Mouse (Mus musculus): ENCODE results near the gene Hist1h3b. TPM values are rescaled to one million over a fixed set of nuclear protein-coding genes. Genes with fewer than 3 reads are reported as not detected.
"Not testable (repeated sequence)": the region's sequence is repeated elsewhere in the genome, so short reads cannot be mapped to it uniquely, and the experiment has no call there.

Hist1h3b gene
- polyA plus RNA-seq, 1 experiment from 2014 or later: 3.5 TPM

DNA sequence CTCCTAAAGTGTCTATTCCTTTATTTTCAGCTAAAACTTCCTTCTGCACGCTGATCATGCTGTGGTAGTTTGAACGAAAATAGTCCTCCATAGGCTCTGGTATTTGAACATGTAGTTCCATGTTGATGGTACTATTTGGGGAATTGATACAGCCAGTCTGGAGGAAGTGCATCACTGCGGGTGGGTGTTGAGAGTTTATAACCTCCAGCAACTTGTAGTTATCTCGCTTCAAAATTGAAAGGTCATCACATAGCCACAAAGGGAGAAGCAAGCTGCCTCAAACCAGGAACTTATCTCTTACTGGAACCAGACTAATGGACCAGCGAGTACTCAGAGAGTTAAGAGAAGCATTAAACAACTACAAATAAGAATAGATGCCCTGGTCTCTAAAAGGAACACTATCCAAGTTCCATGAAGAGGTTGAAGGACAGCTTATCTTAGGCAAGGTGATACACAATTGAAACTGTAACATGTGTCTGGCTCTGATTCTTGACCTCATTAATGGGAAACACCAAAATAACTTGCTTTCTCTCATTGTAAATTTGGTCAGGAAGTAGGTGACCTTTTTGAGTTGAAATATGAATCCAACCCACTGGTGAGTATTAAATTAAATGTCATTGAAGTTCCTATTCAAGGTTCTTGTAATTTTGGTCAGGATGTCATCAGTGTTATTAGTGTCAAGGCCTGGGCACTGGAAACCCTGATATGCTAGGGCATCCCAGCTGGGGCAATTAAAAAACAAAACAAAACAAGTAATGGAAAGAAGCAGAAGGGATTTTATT is 35.6 kb upstream of the Hist1h3b start:
- no peak overlapping the region for H3K4me3 ChIP-seq (replicated peaks; ENCODE audit: low read depth, low read length)
- no peak overlapping the region for H3K27ac ChIP-seq (replicated peaks; ENCODE audit: low read depth, low read length)
- no peaks in the 10 kb centered on the region for H3K9me3 ChIP-seq (ENCODE audit: control insufficient read depth, low read length)
- H3K27me3 ChIP-seq (ENCODE audit: control insufficient read depth, insufficient read depth, low read length): no peaks in the 10 kb centered on the region
- no peaks in the 10 kb centered on the region for H3K36me3 ChIP-seq (ENCODE audit: control insufficient read depth, insufficient read depth, low read length)
- no peaks in the 10 kb centered on the region for H3K4me1 ChIP-seq (ENCODE audit: control insufficient read depth, insufficient read depth, low read length)
- no peak overlapping the region for H3K4me2 ChIP-seq (ENCODE audit: low read length)
- ATAC-seq (ENCODE audit: low FRiP score, low TSS enrichment) (no peak), DNase-seq (no peak)
- no peak overlapping the region for H3K9ac ChIP-seq (replicated peaks; ENCODE audit: low read length)
- WGBS: 86% methylated on average over 5 of the region's 5 CpGs

DNA sequence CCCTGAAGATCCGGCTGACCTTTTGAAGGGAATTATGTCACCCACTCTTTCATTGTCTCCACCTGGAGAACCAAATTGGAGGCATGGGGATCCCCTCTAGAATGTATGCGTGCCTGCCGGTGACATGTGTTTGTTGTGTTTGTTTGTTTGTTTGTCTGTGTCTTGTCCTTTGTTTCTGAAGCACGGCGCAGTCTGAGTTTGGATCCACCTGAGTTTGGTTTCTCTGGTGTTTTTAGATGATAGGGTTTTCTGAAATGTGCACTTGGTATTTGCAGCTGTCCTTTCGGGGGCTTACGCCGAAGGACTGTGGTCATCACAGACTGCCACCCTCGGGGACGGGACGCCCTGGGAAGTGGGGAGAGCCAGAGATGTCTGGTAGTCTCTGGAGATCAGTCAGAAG is 34.9 kb upstream of the Hist1h3b start:
- Histone ChIP-seq H3K27ac (replicated peaks; ENCODE audit: low read depth, low read length) (no peak overlapping the region), H3K36me3 (ENCODE audit: control insufficient read depth, insufficient read depth, low read length) (no peaks in the 10 kb centered on the region), H3K4me1 (ENCODE audit: control insufficient read depth, insufficient read depth, low read length) (no peaks in the 10 kb centered on the region), H3K9ac (replicated peaks; ENCODE audit: low read length) (no peak overlapping the region), H3K4me2 (ENCODE audit: low read length) (no peak overlapping the region), H3K9me3 (ENCODE audit: control insufficient read depth, low read length) (no peaks in the 10 kb centered on the region), H3K4me3 (replicated peaks; ENCODE audit: low read depth, low read length) (no peak overlapping the region), H3K27me3 (ENCODE audit: control insufficient read depth, insufficient read depth, low read length) (no peaks in the 10 kb centered on the region)
- no peak for DNase-seq
- no peak for ATAC-seq (ENCODE audit: low FRiP score, low TSS enrichment)
- WGBS: 63% methylated on average over 11 of the region's 11 CpGs

DNA sequence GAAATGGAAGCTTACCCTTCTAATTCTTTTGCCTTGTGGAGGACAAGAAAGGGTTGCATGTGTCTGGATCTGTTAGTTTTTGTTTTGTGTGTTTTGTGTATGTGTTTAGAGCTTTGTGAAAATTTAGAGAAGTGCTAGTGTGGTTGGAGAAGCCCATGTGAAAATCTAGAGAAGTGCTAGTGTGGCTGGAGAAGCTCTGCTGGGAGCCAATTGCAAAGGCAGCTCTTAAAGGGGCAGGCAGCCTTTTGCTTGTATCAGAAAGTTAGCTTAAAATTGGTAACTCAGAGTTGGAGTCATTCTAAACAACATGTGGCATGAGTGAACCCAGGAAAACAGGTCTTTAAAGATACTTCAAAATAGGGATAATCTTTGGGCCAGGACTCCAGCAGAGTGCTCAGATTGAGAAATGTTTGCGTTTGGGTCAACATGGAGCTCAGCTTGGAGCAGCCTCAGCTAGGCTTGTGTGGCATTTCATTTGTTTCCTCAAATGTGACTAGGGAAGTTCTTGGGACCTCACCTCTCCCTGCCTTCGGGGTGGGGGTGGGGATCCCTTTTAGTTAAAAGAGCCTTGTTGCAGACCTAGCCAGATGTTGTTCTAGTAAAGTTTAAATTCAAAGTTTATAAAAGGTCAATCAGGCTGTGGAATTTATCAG is 34.3 kb upstream of the Hist1h3b start:
- not testable (repeated sequence) for H3K4me1 ChIP-seq (ENCODE audit: control insufficient read depth, insufficient read depth, low read length); H3K27ac ChIP-seq (replicated peaks; ENCODE audit: low read depth, low read length); H3K36me3 ChIP-seq (ENCODE audit: control insufficient read depth, insufficient read depth, low read length); H3K4me2 ChIP-seq (ENCODE audit: low read length); H3K4me3 ChIP-seq (replicated peaks; ENCODE audit: low read depth, low read length); DNase-seq; H3K9me3 ChIP-seq (ENCODE audit: control insufficient read depth, low read length); H3K9ac ChIP-seq (replicated peaks; ENCODE audit: low read length); ATAC-seq (ENCODE audit: low FRiP score, low TSS enrichment); H3K27me3 ChIP-seq (ENCODE audit: control insufficient read depth, insufficient read depth, low read length)
- 25% methylated on average over 2 of the region's 2 CpGs for WGBS

GRCm38 (mm10) chr13:23724239-23724638 is 27.8 kb upstream of the Hist1h3b start:
- Histone ChIP-seq H3K4me2 (ENCODE audit: low read length) (no peak overlapping the region), H3K27ac (replicated peaks; ENCODE audit: low read depth, low read length) (no peak overlapping the region), H3K36me3 (ENCODE audit: control insufficient read depth, insufficient read depth, low read length) (no peaks in the 10 kb centered on the region), H3K4me3 (replicated peaks; ENCODE audit: low read depth, low read length) (no peak overlapping the region), H3K9me3 (ENCODE audit: control insufficient read depth, low read length) (no peaks in the 10 kb centered on the region), H3K4me1 (ENCODE audit: control insufficient read depth, insufficient read depth, low read length) (no peaks in the 10 kb centered on the region), H3K9ac (replicated peaks; ENCODE audit: low read length) (no peak overlapping the region), H3K27me3 (ENCODE audit: control insufficient read depth, insufficient read depth, low read length) (no peaks in the 10 kb centered on the region)
- WGBS: 79% methylated on average over 4 of the region's 4 CpGs
- DNase-seq: no peak
- no peak for ATAC-seq (ENCODE audit: low FRiP score, low TSS enrichment)

GRCm38 (mm10) chr13:23725213-23725612 is 26.9 kb upstream of the Hist1h3b start:
- ATAC-seq (ENCODE audit: low FRiP score, low TSS enrichment): no peak
- Histone ChIP-seq H3K4me3 (replicated peaks; ENCODE audit: low read depth, low read length) (no peak overlapping the region), H3K36me3 (ENCODE audit: control insufficient read depth, insufficient read depth, low read length) (no peaks in the 10 kb centered on the region), H3K27me3 (ENCODE audit: control insufficient read depth, insufficient read depth, low read length) (no peaks in the 10 kb centered on the region), H3K9me3 (ENCODE audit: control insufficient read depth, low read length) (no peaks in the 10 kb centered on the region), H3K4me1 (ENCODE audit: control insufficient read depth, insufficient read depth, low read length) (no peaks in the 10 kb centered on the region), H3K4me2 (ENCODE audit: low read length) (no peak overlapping the region), H3K9ac (replicated peaks; ENCODE audit: low read length) (no peak overlapping the region), H3K27ac (replicated peaks; ENCODE audit: low read depth, low read length) (no peak overlapping the region)
- no peak for DNase-seq
- 33% methylated on average over 1 of the region's 1 CpGs for WGBS

GRCm38 (mm10) chr13:23728472-23729191 is 23.4 kb upstream of the Hist1h3b start:
- H3K27ac ChIP-seq (replicated peaks; ENCODE audit: low read depth, low read length): no peak overlapping the region
- DNase-seq: no peak
- no peaks in the 10 kb centered on the region for H3K4me1 ChIP-seq (ENCODE audit: control insufficient read depth, insufficient read depth, low read length)
- no peaks in the 10 kb centered on the region for H3K9me3 ChIP-seq (ENCODE audit: control insufficient read depth, low read length)
- 86% methylated on average over 18 of the region's 18 CpGs for WGBS
- H3K4me3 ChIP-seq (replicated peaks; ENCODE audit: low read depth, low read length): no peak overlapping the region
- no peak overlapping the region for H3K4me2 ChIP-seq (ENCODE audit: low read length)
- H3K36me3 ChIP-seq (ENCODE audit: control insufficient read depth, insufficient read depth, low read length): no peaks in the 10 kb centered on the region
- no peak overlapping the region for H3K9ac ChIP-seq (replicated peaks; ENCODE audit: low read length)
- ATAC-seq (ENCODE audit: low FRiP score, low TSS enrichment): no peak
- no peaks in the 10 kb centered on the region for H3K27me3 ChIP-seq (ENCODE audit: control insufficient read depth, insufficient read depth, low read length)

DNA sequence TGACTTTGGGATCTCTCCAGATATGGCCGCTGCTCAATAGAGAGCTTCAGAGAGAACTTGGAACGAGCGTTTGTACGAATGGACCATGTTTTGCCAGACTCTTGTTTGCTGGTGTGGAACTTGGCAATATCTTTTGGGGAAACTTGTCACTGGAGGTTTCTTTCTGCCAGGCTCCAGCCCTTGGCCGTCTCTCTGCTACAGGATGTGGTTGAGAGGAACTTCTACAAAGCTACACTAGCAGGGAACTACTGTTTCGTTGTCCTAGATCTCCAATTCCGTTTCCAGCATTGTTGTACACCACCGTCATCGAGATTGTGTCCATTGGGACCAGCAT is 22.9 kb upstream of the Hist1h3b start:
- H3K9me3 ChIP-seq (ENCODE audit: control insufficient read depth, low read length): no peaks in the 10 kb centered on the region
- H3K4me2 ChIP-seq (ENCODE audit: low read length): no peak overlapping the region
- H3K27ac ChIP-seq (replicated peaks; ENCODE audit: low read depth, low read length): no peak overlapping the region
- no peak overlapping the region for H3K9ac ChIP-seq (replicated peaks; ENCODE audit: low read length)
- 96% methylated on average over 9 of the region's 9 CpGs for WGBS
- H3K27me3 ChIP-seq (ENCODE audit: control insufficient read depth, insufficient read depth, low read length): no peaks in the 10 kb centered on the region
- no peaks in the 10 kb centered on the region for H3K36me3 ChIP-seq (ENCODE audit: control insufficient read depth, insufficient read depth, low read length)
- H3K4me1 ChIP-seq (ENCODE audit: control insufficient read depth, insufficient read depth, low read length): no peaks in the 10 kb centered on the region
- H3K4me3 ChIP-seq (replicated peaks; ENCODE audit: low read depth, low read length): no peak overlapping the region
- no peak for DNase-seq
- no peak for ATAC-seq (ENCODE audit: low FRiP score, low TSS enrichment)

GRCm38 (mm10) chr13:23729706-23730105 is 22.4 kb upstream of the Hist1h3b start:
- Histone ChIP-seq H3K4me1 (ENCODE audit: control insufficient read depth, insufficient read depth, low read length) (no peaks in the 10 kb centered on the region), H3K4me3 (replicated peaks; ENCODE audit: low read depth, low read length) (no peak overlapping the region), H3K9me3 (ENCODE audit: control insufficient read depth, low read length) (no peaks in the 10 kb centered on the region), H3K27ac (replicated peaks; ENCODE audit: low read depth, low read length) (no peak overlapping the region), H3K9ac (replicated peaks; ENCODE audit: low read length) (no peak overlapping the region), H3K27me3 (ENCODE audit: control insufficient read depth, insufficient read depth, low read length) (no peaks in the 10 kb centered on the region), H3K36me3 (ENCODE audit: control insufficient read depth, insufficient read depth, low read length) (no peaks in the 10 kb centered on the region), H3K4me2 (ENCODE audit: low read length) (no peak overlapping the region)
- WGBS: 94% methylated on average over 5 of the region's 5 CpGs
- DNase-seq (no peak), ATAC-seq (ENCODE audit: low FRiP score, low TSS enrichment) (no peak)
